Mouse (Mus musculus): ENCODE data around the gene B230118H07Rik. TPM values are rescaled to one million over a fixed set of nuclear protein-coding genes. Genes with fewer than 3 reads are reported as not detected.

The B230118H07Rik gene
- polyA plus RNA-seq, 1 experiment = 20.2 TPM

DNA sequence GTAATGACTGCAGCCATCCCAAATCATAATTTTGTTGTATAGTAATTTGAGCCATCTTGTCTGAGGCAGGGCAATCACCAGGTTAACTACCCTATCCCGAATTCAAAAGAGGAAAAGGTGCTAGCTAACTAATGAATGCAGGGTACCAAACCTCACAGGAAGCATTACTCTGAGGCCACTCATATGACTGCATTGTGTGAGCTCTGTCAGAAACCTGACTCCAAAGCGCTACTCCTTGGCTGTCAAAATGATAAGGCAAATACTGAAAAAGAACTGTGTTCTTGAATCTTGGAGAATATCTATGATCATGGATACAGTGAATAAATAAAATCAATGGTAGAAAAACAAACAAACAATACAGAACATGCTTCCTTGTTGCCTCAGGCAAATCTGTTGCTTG is 69.3 kb downstream of the B230118H07Rik start:
- no peak for TF ChIP-seq POLR2A (IDR thresholded peaks at IDR 0.05; ENCODE audit: borderline replicate concordance, extremely low read depth, insufficient read depth, insufficient read length, poor library complexity, severe bottlenecking)
- TF ChIP-seq CTCF (IDR thresholded peaks at IDR 0.05; ENCODE audit: borderline replicate concordance, extremely low read depth, insufficient read depth, insufficient read length) = no peak
- DNase-seq (ENCODE audit: low read depth) = no peak

DNA sequence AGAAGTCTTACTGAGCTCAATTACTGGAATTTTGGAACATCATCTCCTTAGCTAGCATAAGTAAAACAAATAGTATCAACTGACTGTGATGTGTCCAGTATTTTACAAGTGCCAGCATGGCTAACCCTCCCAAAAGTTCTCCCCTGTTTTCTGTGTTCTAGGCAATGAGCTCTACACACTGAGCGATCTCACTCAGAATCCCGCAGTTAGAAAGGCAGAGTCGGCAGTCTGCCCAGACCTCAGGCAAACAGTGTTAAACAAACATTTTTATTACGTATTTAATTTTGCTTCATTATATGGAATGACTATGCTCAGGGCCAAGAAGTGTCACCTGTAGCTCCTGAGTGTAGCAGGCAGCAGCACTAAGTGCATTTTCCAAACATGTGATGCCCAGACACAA is 72.1 kb downstream of the B230118H07Rik start:
- TF ChIP-seq POLR2A (IDR thresholded peaks at IDR 0.05; ENCODE audit: borderline replicate concordance, extremely low read depth, insufficient read depth, insufficient read length, poor library complexity, severe bottlenecking) (no peak), CTCF (IDR thresholded peaks at IDR 0.05; ENCODE audit: borderline replicate concordance, extremely low read depth, insufficient read depth, insufficient read length) (no peak)
- DNase-seq (ENCODE audit: low read depth) = no peak

DNA sequence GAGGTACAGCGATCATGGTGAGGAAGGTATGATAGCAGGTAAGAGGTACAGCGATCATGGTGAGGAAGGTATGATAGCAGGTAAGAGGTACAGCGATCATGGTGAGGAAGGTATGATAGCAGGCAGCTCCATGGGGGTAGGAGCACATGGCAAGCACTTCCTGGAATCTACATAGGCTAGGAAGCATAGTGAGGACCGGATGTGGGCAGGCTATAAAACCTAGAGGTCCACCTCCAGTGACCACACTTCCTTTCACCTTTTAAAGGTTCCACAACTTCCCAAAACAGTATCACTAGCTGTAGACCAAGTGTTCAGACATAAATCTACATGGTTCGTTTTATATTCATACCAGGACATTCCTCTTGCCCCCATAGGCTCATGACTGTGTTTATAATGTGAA is 80.1 kb downstream of the B230118H07Rik start:
- TF ChIP-seq CTCF (IDR thresholded peaks at IDR 0.05; ENCODE audit: borderline replicate concordance, extremely low read depth, insufficient read depth, insufficient read length) = no peak
- no peak for TF ChIP-seq POLR2A (IDR thresholded peaks at IDR 0.05; ENCODE audit: borderline replicate concordance, extremely low read depth, insufficient read depth, insufficient read length, poor library complexity, severe bottlenecking)

DNA sequence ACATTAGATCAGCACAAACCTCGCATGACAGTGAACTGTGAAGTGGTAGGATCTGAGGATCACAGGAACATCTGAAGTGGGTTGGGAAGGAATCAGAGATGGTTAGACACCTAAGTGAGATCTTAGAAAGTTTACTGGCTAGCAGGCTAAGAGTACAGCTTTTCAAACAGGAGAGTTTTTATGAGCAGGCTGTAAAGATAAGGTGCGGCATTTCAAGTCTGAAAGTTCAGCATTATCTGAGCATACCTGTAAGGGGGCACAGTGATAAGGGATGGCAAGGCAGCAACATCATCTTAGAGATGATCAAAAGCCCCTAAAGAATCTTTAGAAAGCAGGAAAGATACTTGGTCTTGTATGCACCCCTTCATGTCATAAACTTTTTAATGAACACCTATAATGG is 81.8 kb downstream of the B230118H07Rik start:
- no peak for DNase-seq (ENCODE audit: low read depth)
- no peak for TF ChIP-seq CTCF (IDR thresholded peaks at IDR 0.05; ENCODE audit: borderline replicate concordance, extremely low read depth, insufficient read depth, insufficient read length)
- no peak for TF ChIP-seq POLR2A (IDR thresholded peaks at IDR 0.05; ENCODE audit: borderline replicate concordance, extremely low read depth, insufficient read depth, insufficient read length, poor library complexity, severe bottlenecking)

More for the DNA sequence above, 80.1 kb downstream of the B230118H07Rik start:
- DNase-seq (ENCODE audit: low read depth) = no peak

DNA sequence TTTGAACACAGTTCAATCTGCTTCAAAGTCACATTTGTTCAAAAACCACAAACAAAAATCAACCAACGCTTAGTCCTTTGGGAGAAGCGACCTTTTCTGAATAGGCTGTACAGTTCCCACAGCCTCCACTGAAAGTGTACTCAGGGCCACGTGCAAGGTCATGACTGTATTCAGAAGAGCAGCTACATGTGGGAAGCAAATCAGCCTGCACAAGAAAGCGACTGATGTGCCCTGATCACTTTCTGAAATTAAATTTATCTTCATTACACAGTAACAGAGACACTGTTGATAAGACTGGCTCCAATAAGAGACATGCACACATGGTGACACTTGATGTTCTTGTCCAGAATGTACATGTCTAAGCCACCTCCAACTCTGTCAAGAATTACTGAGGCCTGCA is 85.6 kb downstream of the B230118H07Rik start:
- no peak for TF ChIP-seq CTCF (IDR thresholded peaks at IDR 0.05; ENCODE audit: borderline replicate concordance, extremely low read depth, insufficient read depth, insufficient read length)
- TF ChIP-seq POLR2A (IDR thresholded peaks at IDR 0.05; ENCODE audit: borderline replicate concordance, extremely low read depth, insufficient read depth, insufficient read length, poor library complexity, severe bottlenecking) = no peak
- no peak for DNase-seq (ENCODE audit: low read depth)

DNA sequence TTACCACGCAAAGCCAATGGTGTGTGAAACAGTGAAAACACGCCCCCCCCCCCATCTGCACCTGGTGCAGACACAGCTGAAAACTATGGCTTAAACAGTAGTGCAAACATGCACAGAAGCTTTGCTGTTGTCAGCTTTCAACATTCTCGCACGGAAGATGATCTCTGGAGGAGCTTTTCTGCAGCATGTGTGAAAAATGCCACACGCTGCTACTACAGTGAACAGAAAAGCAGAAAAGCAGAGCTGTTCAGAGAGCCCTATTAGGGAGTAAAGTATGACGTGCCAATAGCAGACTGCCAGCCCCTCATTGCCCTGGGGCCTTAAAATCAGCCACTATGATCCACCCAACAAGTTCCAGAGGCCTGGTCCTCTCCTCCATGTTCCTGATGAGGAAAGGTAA is 86.1 kb downstream of the B230118H07Rik start:
- DNase-seq (ENCODE audit: low read depth) = peak; percentile 64
- TF ChIP-seq POLR2A (IDR thresholded peaks at IDR 0.05; ENCODE audit: borderline replicate concordance, extremely low read depth, insufficient read depth, insufficient read length, poor library complexity, severe bottlenecking) (no peak), CTCF (IDR thresholded peaks at IDR 0.05; ENCODE audit: borderline replicate concordance, extremely low read depth, insufficient read depth, insufficient read length) (no peak)

DNA sequence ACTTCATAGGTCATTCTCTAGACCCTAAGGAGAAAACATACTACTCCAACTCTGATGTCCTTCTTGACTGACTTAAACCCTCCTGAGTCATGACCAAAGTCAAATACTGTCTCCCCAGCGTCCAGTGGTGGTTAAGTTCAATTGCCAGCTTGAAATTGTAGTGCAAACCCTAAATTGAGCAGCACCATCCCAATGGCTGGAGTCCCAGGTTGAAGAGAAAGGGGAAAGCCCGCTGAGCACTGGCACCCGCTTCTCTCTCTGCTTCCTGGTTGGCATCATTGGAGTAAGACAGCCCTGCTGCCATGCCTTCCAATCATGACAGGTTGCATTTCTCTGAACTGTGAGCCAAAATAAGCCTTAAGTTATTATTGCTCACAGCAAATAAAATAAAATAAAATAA is 89.9 kb downstream of the B230118H07Rik start:
- no peak for DNase-seq (ENCODE audit: low read depth)
- no peak for TF ChIP-seq CTCF (IDR thresholded peaks at IDR 0.05; ENCODE audit: borderline replicate concordance, extremely low read depth, insufficient read depth, insufficient read length)
- TF ChIP-seq POLR2A (IDR thresholded peaks at IDR 0.05; ENCODE audit: borderline replicate concordance, extremely low read depth, insufficient read depth, insufficient read length, poor library complexity, severe bottlenecking) = no peak

DNA sequence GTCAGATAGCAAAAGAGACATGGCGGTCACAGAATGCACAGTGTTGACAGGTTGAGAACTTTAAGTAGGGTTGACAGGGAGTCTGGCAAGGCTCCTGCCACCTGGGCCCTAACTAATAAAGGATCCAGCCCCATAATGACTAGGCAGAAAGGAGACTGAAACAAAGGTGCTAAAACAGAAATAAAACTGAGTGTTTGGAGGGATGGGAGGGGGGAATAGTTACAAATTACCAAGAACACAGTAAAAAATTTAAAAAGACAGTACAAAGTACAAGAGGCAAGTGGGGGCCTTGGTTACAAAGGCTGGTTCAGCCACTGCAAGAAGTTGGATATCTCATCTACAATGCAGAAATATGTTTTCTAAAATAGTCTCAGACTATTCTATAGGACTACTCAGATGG is 93.4 kb downstream of the B230118H07Rik start:
- no peak for DNase-seq (ENCODE audit: low read depth)
- TF ChIP-seq POLR2A (IDR thresholded peaks at IDR 0.05; ENCODE audit: borderline replicate concordance, extremely low read depth, insufficient read depth, insufficient read length, poor library complexity, severe bottlenecking) (no peak), CTCF (IDR thresholded peaks at IDR 0.05; ENCODE audit: borderline replicate concordance, extremely low read depth, insufficient read depth, insufficient read length) (no peak)

DNA sequence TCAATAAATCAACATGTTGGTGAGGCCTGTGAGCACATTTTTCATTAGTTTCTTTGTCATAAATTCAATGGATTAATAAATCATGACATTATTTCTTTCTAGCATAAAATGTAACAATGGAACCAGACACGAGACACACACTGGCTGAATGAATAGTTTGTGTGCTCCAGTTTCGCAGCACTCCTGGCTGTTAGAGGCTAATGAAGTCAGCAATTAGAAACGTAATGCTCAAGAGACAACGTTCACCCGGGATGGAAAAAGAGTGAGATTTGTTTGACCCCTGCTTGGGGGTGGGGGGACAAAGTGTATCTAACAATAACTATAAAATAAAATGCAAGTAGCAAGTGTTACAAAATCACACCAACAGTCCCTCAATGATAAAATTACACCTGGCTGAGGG is 95.5 kb downstream of the B230118H07Rik start:
- DNase-seq (ENCODE audit: low read depth) = no peak
- TF ChIP-seq POLR2A (IDR thresholded peaks at IDR 0.05; ENCODE audit: borderline replicate concordance, extremely low read depth, insufficient read depth, insufficient read length, poor library complexity, severe bottlenecking) = no peak
- no peak for TF ChIP-seq CTCF (IDR thresholded peaks at IDR 0.05; ENCODE audit: borderline replicate concordance, extremely low read depth, insufficient read depth, insufficient read length)

DNA sequence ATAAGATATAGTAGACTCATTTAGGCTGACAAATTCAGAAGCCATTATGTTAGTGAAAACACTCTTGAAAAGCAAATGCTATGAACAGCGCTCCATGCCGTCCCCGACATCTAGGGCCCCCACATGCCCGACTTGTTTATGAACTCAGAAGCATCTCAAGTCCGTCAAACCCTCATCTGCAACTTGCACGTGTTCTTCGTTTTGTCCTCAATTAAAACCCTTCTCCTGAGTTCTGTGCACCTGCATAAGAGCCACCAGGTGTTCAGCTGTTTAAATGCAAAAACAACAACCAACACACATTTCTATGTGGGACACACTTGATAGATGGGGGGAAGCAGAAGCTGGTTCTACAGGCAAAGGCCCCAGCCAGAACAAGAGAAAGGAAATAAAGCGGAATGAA is 97.0 kb downstream of the B230118H07Rik start:
- TF ChIP-seq POLR2A (IDR thresholded peaks at IDR 0.05; ENCODE audit: borderline replicate concordance, extremely low read depth, insufficient read depth, insufficient read length, poor library complexity, severe bottlenecking) (no peak), CTCF (IDR thresholded peaks at IDR 0.05; ENCODE audit: borderline replicate concordance, extremely low read depth, insufficient read depth, insufficient read length) (no peak)
- no peak for DNase-seq (ENCODE audit: low read depth)

DNA sequence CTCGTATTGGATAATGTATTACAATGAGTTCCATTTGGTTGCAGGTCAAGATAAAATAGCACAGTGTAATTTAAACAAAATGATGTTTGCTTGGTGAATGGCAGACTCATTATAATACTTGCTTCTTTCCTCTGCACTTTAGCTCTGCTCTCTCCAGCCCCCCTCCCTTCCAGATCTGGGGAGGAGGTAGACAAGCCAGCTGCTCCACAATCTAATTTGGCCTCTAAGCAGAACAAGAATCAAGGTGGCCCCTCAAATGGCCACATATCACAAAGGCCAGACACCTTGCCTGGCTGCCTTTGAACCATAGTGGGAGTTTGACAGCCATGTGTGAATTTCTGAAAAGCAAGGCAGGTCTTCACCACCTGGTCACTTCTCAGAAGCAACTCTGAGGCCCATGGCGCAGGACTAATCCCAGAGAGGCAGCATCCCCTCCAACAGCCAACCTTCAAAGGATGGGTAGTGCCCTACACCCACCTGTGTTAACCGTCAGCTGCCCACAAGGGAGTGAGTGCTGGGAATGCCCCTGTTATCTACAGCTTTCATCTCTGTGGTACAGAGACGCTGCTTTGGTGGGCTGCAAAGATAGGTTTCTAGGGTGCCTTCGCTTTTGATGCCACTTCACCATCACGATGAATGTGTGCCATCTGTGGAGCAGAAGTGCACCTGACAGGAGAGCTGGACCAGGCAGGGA is 98.2 kb downstream of the B230118H07Rik start:
- TF ChIP-seq POLR2A (IDR thresholded peaks at IDR 0.05; ENCODE audit: borderline replicate concordance, extremely low read depth, insufficient read depth, insufficient read length, poor library complexity, severe bottlenecking) (no peak), CTCF (IDR thresholded peaks at IDR 0.05; ENCODE audit: borderline replicate concordance, extremely low read depth, insufficient read depth, insufficient read length) (no peak)
- DNase-seq (ENCODE audit: low read depth) = peak; percentile 13

DNA sequence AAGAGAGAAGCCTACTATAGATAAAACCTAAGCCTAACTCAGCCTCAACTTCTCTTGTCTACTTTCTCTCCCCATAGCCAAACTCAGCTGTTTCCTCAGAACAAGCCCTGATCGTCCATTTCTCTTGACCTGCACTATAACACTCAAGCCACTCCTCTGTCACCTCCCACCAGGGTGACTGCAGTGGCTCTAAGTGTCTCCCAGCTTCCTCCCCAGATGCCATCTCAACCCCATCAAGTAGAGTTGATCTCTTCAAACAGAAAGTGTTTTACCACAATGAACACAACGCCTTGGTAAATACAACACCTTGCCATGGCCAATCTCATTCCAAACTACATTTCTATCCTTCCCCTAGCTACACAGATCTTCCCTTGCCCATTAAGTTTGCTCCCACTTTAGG is 99.2 kb downstream of the B230118H07Rik start:
- DNase-seq (ENCODE audit: low read depth) = no peak
- TF ChIP-seq CTCF (IDR thresholded peaks at IDR 0.05; ENCODE audit: borderline replicate concordance, extremely low read depth, insufficient read depth, insufficient read length) = no peak
- TF ChIP-seq POLR2A (IDR thresholded peaks at IDR 0.05; ENCODE audit: borderline replicate concordance, extremely low read depth, insufficient read depth, insufficient read length, poor library complexity, severe bottlenecking) = no peak

Measured in brain, embryonic 14.5 days (tissue).